Mouse (Mus musculus): ENCODE results near the gene Ppil2.
A peak's percentile ranks its signal among the peaks of the same experiment; 100 is the strongest.

The Ppil2 gene

GRCm38 (mm10) chr16:17110771-17111743 lies at the start of gene Ppil2:
TSS of gene Ppil2 (minus strand) at chr16:17111257.
- DNase-seq, result peak; percentile 67 to 77

DNA sequence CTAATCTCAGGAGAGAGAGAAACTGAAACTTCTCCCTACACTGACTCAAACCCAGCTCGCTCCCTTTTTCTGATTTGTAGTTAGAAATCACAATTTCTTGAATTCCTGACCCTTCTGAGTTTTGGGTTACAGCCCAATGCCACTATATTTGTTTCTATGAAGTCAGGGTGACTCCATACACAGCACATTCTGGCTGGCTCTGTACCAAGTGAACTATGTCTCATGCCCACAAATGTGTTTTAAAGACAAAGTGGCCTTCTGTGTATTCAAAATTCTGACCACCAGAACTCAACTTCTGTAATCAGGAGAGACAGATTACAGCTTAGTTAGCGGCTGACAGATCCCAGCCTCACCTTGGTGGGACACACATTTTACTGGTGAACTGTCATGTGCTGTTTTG lies 43.3 kb upstream of the Ppil2 start:
- DNase-seq, result no peak

DNA sequence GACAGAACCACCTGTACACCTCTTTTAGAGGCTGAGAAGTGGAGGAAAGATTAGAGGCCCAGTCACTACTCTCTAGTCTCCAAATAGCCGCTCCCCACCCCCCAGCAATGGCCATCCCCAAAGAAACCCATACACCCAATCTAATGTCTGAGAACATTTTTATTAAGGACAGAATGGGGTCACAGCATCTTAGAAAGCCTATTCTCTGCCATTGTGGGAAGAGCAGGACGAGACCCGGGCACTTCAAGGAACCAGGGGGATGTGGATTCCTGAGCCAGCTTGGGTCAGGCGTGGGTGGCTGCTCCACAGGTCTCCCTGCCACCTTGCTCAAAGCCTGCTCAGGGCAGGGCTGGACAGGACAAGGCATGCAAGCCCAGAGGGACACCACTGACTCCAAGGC lies 40.8 kb upstream of the Ppil2 start:
- DNase-seq, result no peak

DNA sequence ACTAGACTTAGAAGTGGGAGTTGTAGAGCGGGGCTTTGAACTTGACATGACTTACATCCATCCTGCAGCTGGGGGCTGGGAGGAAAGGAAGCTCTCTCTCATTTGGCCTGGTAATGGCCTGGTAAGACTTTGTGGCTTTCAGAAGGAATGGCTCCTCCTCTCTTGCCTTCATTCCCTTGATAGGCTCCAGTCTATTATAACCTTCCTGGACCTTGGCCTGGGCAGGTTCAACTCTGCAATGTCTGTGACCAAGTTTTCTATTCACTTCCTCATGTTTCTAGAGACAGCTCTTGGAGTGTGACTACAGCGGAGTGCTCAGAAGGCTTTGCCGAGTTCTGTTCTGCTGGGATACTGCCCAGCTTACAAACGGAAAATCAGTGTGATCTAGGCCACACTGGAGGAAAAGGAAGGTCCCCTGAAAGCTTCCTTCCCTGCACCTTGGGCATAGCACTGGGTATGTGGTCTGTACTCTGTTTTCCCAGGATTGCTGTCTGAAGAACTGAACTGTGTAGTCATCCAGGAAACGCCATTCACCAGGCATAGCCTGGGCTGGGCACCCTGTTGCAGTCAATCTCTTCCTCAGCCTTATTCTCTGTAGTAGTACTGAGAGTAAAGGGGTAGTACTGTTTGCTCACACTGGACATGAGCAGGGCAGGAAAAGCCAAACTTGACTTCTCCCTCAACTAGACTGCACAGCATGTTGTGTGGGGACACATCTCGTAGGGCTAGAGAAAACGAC lies 39.6 kb upstream of the Ppil2 start:
- no peak for DNase-seq

- DNase-seq, result peak; percentile 51 to 52
Observed at GRCm38 (mm10) chr16:17148084-17148483, 37.0 kb upstream of the Ppil2 start.

DNA sequence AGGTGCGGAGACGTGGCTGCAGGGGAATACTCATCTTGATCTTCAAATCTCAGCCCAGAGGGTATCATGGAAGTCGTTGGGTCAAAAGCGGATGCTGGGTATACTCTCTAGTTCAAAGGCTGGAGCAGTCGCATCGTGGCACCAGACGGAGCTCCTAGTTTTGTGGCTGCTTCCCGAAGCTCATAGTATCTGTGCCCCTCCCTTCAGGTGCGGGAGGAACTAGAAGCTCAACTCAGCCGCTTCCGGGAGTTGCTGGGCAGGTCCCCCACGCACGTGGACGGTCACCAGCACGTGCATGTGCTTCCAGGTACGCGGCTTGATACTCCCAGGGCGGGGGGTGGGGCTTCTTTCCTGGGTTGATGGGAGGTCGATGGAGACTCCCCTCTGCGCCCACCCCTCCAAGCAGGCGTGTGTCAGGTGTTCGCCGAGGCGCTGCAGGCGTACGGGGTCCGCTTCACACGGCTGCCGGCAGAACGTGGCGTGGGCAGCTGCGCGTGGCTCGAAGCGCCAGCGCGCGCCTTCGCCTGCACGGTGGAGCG lies 36.4 kb upstream of the Ppil2 start:
- peak in 1 of 2 experiments; percentile 30 for DNase-seq

- DNase-seq, result peak; percentile 86 to 87
Observed at GRCm38 (mm10) chr16:17146772-17147235, 35.7 kb upstream of the Ppil2 start, which contains the start of gene Ccdc116. TSS of gene Ccdc116 (minus strand) at chr16:17147229.

DNA sequence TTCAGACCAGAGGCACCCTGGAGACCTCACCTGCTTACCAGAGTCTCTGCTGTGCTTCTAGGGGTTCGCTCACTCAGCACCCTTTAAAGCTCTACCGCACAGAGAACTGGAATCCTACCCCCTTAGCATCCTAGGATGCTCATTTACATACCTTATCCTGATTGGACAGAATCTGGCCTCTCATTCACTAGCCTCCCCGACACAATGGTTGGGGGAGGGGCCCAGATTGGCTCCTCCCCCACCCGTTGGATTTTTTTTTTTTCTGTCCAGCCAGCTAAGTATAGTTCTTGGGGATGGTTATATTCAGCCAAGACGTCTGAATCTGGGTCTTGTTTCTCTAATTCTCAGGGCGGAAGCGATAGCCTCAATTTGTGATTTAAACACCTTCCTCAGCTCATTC lies 33.3 kb upstream of the Ppil2 start, which contains the start of gene Ydjc:
TSS of gene Ydjc (plus strand) at position 283 of the 400 bp plus-strand sequence.
- no peak for DNase-seq

- no peak for DNase-seq
Observed at GRCm38 (mm10) chr16:17137355-17137754, 26.3 kb upstream of the Ppil2 start.

DNA sequence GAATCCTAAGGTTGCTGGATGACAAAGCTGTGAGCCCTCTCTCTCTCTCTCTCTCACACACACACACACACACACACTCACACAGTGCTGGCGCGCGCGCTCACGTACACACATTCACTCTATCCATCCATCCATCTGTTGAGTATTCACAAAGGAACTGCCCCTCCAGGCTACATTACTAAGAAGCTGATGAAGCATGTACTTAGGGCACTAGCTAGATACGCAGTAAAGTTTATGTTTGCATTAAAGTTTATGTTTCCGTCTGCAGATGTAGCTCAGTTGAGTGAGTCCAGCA lies 21.8 kb upstream of the Ppil2 start:
- DNase-seq, result no peak

DNA sequence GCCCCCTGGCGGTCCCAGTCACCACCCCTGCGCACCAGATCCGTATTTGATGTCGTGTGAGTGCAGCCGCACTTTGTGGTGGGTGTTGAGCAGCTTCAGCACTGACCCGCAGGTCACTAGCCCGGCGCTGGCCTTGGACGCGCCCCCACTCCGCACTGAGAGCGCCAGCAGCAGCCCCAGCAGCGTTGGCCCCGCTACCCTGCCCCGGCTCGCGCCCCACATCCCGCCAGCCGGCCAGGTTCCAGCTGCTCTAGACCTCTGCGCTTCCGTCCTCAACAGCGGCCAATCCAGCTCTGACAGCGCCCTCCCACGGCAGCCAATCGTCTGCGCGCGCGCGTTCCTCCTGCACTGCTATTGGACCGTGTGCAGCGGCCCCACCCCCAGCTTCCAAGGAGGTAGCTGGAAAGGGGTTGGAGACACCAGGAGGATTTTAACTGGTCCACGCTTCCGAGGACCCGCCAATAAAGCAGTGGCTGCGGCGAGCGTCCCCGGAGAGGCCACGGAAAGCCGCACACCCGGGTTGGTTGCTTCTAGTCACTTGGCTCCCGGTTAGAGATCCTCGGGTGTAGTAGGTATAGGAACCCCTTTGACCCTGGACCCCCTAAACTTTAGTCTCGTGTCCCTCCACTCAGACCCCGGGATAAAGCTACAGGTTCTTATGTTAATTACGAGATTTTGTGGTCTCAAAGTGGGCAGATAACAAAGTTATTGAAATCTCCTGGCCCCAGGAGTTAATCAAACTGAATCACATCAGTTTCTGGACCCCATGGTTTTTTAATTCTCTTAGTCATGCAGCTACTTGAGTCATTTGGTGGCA lies 21.2 kb upstream of the Ppil2 start, which contains the start of gene Sdf2l1:
TSS of gene Sdf2l1 (minus strand) at position 295 of the 817 bp plus-strand sequence.
- DNase-seq, result peak; percentile 97 to 98

- no peak for DNase-seq
Observed at GRCm38 (mm10) chr16:17131191-17132088, 20.4 kb upstream of the Ppil2 start.

DNA sequence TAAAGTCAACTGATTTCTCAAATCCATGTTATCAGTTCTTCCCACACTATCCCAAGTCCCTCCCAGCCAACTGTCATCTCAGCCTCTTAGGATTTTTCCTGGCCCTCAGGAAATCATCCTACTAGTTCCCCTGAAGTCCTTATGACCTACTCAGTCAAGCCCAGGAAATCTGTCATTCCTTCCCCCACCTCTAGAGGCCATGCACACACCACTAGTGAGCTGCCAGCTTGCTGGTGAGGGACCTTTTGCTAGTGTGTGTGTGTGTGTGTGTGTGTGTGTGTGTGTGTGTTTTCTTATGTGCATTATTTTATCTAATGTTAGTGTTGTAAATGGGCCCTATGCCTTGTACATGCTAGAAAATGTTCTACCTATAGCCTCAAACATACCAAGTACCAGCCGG lies 16.2 kb upstream of the Ppil2 start:
- DNase-seq, result peak; percentile 44 to 67

DNA sequence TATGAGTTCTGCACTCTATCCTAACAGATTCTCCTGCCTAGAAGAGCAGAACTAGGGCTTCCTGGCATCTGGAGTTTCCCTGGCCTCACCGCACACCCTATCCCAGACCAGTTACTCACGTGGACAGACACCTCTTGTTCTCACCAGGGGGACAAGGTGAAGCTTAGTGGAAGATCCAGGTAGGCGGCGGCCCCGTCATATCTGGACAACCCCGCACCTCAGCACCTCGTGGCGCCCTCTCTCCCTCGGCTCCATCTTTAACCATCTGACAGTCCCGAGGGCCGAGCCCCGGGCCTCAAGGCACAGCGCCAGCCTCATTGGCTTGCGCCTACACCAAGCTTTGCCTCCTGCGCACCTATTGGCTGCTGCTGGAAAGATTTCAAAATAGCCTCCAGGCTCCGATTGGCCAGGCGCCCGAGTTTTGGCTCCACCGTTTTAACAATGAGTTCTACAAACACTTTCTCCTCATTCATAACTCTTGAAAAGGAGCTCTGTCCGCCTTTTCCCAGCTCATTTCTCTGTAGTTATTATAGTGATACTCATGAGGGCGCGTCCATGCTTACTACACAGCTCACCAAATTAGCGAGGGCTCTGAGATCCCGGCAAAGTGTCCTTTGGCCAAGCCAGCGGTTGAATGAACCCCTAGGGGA lies 13.9 kb upstream of the Ppil2 start, which contains the start of gene 2610318N02Rik:
TSS of gene 2610318N02Rik (minus strand) at position 297 of the 650 bp plus-strand sequence.
- DNase-seq, result peak; percentile 83 to 86

DNA sequence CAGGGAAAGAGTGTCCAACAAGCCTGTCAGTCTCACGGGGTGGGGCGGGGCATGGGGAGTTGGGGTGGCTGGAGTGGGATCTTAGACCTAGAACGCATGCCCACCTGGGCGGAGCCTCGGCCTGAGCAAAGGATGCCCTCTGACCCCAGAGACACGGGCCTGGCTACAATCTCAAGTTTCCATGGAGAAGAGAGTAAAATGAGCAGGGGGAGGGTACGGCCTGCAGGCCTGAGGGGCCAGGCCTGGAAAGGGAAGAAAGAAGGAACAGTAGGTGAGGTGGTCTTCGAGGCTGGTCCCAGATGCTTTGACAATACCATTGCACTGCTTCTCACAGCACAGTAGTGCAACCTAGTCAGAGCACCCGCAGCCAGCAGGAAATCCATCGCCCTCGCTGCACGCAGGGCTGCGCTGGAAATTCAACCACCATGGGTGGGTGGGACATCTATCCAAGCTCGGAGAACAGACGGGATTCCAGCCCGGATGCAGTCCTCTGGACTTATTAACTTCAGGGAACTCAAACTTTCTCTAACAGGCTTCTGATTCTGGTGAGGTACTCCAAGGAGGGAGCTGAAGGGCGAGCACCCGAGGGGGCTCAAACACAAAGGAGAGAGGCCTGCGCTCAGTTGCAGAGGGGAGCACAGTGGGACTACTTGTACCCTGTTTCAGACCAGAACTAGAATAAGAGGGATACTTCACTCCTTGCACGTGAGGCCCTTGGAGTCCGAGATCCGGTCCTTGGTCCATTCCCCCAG lies 13.2 kb upstream of the Ppil2 start:
- DNase-seq, result no peak

GRCm38 (mm10) chr16:17121569-17121968 lies 10.5 kb upstream of the Ppil2 start:
- no peak for DNase-seq

GRCm38 (mm10) chr16:17117309-17117799 lies 6.3 kb upstream of the Ppil2 start:
- DNase-seq, result no peak

GRCm38 (mm10) chr16:17104600-17104999 lies 6.5 kb downstream of the Ppil2 start:
- peak; percentile 28 to 64 for DNase-seq

DNA sequence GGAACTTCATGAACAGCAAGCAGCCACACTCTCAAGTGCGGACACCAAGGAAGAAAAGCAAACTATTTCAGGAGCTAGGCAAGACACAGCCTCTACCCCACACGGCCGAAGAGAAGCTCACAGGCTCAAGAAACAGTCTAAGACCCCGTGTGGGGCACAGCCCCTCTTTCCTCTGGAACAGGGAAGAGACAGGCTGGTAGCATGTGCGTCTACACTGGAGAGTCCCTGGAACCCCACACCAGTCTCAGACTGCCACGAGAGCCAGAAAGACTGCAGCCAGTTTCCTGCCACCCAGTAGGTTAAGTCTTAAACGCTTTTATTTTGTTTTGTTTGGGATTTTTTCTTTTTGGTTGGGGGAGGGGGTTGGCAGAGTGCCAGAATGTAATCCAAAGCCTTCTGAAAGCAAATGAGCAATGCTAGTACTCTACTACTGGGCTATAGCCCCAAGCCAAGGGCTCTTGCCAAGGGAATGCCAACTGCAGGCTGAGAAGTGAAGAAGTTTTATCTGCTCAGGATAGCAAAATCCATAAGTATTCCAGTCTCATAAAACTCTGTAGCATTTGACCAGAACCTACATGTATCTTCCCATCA lies 8.3 kb downstream of the Ppil2 start:
- peak in 1 of 2 experiments; percentile 31 for DNase-seq
